Mouse (Mus musculus) heart, postnatal 25 days (tissue): ENCODE data around the gene Pde1a. TPM values are rescaled to one million over a fixed set of nuclear protein-coding genes. Genes with fewer than 3 reads are reported as not detected.

Experiments
- DNase-seq: peaks from one replicate; pipeline ENCODE4 v3.0.0; 2022; ENCODE audit warnings: low spot score
- intact Hi-C: fragments of 180-260 bp; cut with DNase I; formaldehyde crosslinking; loops from one replicate; pipeline ENCODE4 v1.15.1; 2025
- total RNA-seq, 2 experiments: library from RNA; stranded (reverse); gene quantifications; 2 replicates each; pipeline ENCODE4 v1.2.3; 2021

Gene Pde1a
- total RNA-seq: 1 to 10 TPM; 7.3 to 9.2 TPM

DNA sequence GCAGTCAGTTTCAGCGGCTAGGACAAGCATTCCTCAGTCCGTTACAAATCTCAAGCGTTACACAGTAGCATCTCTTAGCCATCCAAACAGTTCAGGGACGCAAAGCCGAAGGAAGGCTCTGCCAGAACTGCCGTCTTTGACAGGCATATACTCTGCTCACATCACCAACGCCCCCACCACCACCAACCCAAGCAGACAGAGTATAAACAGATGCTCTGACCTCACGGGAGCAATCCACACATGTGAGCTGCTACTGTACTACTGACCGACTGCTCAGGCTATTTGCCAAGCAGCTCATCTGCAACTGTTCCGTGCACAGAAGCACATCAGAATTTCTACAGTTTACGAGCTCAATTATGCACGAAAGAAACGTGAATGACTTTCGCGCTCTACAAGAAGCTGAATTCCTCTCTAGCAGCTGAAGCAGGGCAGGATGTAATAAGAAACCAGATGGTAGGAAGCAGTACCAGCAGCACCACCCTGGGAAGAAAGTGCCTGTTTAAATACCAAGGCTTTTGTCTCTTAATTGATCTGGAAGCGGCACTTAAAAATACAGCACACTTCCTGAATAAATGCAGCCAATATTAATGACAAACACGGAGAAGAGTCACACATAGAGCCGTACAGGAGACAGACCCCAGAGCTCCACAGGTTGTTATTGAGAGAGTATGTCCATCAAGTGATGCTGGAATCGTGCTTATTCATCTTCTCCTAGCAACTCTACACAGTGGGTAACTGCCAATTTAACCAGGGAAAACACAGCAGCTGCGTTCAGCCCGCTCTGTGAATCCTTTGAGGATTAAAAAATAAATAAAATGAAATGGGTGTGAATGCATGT lies at the start of gene Pde1a:
TSS of gene Pde1a (minus strand) at position 598 of the 838 bp plus-strand sequence.
- DNase-seq: no peak
- intact Hi-C loops: no loop called here

DNA sequence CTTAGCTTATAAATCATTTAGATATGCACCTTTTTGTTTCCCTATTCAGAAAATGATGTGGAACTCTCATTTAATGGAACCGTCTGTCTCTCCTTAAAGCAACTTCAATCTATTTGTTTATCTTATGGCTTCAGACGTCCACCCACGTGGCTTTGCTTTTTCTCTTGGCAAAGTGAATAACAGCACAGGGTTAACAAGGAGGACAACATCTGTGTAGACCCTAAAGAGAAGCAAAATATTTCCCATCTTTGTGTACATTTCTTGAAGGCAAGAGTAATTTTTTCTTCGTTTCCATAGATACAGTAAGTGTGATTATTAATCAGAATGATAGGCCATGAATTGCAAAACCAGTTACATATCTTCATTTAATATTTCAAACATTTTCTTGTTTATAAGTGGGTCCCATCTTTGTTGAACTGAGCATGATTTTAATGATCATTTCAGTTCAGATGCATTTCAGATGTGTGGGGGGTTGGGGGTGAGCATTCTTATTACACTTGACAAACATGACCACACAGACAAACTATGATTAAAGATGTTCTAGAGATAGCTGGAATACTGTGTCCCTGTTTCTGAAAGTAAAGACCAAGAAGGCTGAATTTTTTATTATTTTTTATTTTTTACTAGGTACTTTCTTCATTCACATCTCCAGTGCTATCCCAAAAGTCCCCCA lies 49.5 kb upstream of the Pde1a start:
- no peak for DNase-seq
- intact Hi-C loops: no loop called here

- no peak for DNase-seq
- intact Hi-C loops: no loop called here
These were observed 48.9 kb upstream of the Pde1a start for GRCm38 (mm10) chr2:80178154-80178553.

DNA sequence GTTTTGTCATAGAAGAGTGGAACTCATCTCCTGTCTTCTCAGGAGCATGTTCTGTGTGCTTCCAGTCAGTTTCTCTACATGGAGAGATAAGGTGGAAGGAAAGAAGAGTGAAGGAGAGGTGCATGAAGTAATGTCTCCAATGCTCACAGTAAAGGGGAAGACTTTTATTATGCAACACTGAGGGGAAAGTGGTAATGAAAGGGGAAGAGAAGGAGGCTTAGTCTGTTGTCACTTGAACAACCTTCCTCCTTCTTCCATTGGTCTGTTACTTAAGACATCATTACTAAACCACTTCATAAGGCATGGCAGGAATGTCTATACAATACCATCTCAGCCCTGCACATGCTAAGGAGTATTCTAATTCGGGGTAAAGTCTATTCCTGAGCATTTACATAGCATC lies 38.8 kb upstream of the Pde1a start:
- intact Hi-C loops: no loop called here

GRCm38 (mm10) chr2:80158784-80159183 lies 29.5 kb upstream of the Pde1a start:
- intact Hi-C loops: no loop called here
- DNase-seq: no peak

More for the DNA sequence above, 38.8 kb upstream of the Pde1a start:
- DNase-seq: no peak

GRCm38 (mm10) chr2:80158196-80158595 lies 28.9 kb upstream of the Pde1a start:
- intact Hi-C loops: no loop called here
- no peak for DNase-seq

DNA sequence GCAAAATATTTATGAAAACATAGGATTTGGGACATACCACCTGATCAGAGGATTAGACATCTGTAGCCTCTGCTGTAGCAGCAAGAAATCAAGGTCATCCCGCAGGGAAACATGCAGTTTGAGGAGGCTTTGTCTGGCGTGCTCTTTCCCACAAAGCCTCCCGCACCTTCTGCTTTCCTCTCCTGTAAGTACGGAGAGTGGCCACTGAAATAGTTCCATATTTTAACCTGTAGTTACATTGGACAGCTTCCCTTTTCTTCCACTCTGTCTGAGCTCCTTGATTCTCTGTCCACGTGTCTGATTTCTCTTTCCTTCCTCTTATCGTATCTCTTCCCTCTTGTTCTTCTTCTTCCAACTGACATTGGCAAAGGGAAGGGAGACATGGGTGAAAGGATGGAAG lies 20.8 kb upstream of the Pde1a start:
- no peak for DNase-seq
- intact Hi-C loops: no loop called here

- intact Hi-C loops: no loop called here
- DNase-seq: no peak
These were observed 20.1 kb upstream of the Pde1a start for GRCm38 (mm10) chr2:80149332-80149731.

DNA sequence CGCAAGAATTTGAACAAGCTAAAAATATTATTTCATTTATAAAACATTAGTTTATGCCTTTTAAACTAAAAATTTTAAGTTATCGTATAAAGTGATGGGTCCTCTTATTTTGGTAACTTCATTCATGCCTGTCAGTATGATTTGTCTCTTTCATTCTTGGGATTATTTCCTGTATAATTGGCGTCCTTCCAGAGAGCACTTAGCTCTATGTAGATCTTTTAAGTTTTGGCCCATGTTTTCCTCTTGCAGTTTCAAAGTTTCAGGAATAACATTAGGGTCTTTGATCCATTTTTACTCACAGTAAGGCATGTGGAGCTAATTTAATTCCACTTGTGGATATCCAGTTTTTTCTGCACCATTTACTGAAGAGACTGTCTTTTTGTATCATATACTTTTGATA lies 5.8 kb upstream of the Pde1a start:
- no peak for DNase-seq
- intact Hi-C loops: no loop called here

GRCm38 (mm10) chr2:80132677-80133076 lies 3.4 kb upstream of the Pde1a start:
- no peak for DNase-seq
- intact Hi-C loops: no loop called here

DNA sequence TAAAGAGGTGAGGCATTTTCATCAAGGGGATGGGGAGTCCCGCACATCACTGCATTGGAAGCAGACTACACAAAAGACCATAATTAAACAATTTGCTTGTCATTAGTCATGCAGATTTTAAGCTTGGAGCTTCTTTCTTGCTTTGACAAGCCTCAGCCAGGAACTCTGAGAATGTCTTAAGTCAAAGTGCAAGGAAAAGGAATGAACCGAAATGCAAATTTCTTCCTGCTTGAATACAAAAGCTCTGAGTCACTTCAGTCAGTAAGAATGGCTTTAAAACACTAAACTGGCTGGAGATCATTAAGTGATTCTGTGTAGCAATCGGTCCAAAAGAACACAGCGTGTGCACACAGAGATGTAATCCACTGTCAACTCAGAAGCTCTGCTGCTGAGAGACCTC lies 2.6 kb downstream of the Pde1a start:
- intact Hi-C loops: no loop called here
- DNase-seq: no peak

GRCm38 (mm10) chr2:80086891-80087290 lies 42.4 kb downstream of the Pde1a start:
- DNase-seq: no peak
- intact Hi-C loops: no loop called here

DNA sequence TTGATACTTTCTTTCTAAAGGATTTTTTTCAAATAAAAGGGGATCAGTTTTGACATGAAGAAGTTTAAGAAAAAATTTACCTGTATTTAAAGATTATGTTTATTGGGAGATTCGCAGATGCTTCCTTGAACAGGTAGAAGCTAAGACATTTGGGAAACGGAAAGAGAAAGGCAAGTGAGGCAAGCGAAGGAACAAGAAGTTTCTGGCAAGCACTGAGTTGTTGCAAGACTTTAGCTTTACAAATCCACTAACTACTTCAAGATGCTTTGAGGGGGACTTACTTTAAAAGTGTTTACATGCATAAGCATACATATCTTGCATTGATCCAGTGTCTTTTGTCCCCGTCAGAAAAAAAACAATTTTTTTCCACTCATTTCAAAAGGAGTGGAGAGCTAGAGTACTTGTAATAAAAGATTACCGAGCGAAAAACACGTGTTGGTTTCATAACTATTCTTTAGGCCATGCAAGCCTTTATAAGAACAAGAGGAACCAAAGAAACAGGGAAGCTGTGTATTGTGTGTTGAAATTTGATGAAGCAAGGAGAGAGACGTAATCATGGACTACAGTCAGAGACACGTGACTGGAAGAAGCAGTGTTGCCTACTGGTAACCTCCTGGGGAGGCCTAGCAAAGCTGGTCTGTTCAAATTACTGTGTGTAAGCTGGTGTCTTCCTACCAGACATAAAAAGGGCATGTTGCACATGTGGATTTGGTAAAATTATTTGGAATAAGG lies 49.0 kb downstream of the Pde1a start:
- intact Hi-C loops: no loop called here
- DNase-seq: no peak

DNA sequence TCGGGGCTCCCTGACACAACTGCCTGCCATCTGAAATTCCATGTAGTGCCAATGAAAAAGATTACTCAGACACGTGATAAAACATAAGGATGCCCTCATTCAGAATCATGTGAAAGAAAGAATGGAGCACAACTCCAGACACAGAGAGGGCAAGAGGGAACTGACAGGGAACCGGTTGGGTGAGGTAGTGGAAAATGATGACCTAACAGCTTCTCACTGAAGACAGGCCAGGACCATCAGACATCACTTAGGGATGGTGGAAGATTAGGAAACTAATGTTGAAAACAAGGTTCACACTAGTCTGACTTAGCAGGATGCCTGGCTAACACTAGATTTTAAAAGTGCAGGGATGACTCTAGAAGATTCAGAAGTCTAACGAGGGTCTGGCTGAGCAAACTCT lies 49.6 kb downstream of the Pde1a start:
- no peak for DNase-seq
- intact Hi-C loops: no loop called here

- intact Hi-C loops: no loop called here
- no peak for DNase-seq
These were observed 52.9 kb downstream of the Pde1a start for GRCm38 (mm10) chr2:80076323-80076722.

DNA sequence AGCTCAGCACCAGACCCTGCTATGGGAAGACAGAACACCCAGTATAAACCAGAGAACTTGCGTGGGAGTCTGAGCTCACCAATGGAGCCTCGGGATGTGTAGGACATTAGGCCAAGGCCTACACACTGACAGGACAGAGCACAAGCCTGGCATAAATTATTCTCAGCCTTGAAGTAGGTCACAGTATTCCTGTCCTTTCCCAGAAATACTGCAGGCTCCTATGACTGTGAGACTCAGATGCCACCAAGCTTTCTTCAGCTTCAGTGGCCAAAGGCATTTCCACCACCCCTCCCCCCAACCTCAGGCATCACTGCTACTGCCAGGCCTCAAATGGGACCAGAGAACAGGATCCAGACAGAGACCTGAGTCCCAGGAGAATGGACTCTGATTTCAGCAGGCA lies 54.7 kb downstream of the Pde1a start:
- DNase-seq: no peak
- intact Hi-C loops: no loop called here

- intact Hi-C loops: no loop called here
- DNase-seq: no peak
These were observed 55.2 kb downstream of the Pde1a start for GRCm38 (mm10) chr2:80074046-80074445.

DNA sequence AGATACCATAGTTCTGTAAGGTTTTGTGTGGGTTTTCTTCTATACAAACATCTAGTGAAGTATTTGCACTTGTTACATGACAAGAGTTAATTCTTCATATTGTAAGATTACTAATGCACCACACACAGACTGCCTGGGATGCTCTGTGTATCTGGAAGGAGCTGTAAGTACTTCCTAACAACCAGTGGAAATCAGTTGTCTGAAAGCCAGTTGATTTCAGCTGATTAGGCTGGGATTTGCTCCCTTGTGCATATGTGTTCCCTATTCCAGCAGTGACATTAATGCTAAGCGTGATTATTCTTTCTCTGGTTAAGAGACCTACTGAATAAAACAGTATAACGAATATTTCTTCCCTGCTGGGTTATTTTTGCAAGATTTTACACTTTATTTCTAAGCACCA lies 55.8 kb downstream of the Pde1a start:
- intact Hi-C loops: no loop called here
- DNase-seq: no peak

- DNase-seq: no peak
- intact Hi-C loops: no loop called here
These were observed 59.5 kb downstream of the Pde1a start for GRCm38 (mm10) chr2:80069745-80070144.

DNA sequence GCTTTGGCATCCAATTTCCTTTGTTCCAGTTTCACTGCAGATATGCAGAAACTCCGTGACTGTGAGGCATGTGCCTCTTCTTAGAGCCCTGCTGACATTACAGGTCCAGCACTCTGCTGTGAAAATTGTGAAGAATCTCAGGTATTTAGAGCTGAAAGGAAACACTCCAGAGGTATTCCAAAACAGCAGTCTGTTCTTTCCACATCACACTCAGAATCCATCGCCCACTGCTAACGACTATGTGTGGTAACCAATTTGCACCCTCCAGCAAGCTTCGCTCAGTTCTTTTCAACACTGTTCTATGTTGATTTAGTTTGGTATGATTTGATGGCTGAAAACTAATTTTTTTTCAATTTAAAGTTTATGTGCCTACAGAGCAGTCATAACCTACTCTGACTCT lies 62.8 kb downstream of the Pde1a start:
- DNase-seq: no peak
- intact Hi-C loops: no loop called here

GRCm38 (mm10) chr2:80056062-80056461 lies 73.2 kb downstream of the Pde1a start:
- no peak for DNase-seq
- intact Hi-C loops: no loop called here
